Mouse (Mus musculus) embryonic facial prominence, embryonic 15.5 days (tissue): ENCODE measurements at regions not wholly inside any gene's neighbourhood (a gene's known extent, or its start where the extent isn't known, plus 50 kb on each side); places are given as distances from the start of the nearest gene placed in this dataset.

Experiments
- ATAC-seq: fragments of 200-750 bp; cut with Nextera tagmentation; 2 replicates; pipeline ENCODE4 v1.8.0; 2017; ENCODE audit warnings: low read depth, moderate TSS enrichment; ENCODE audit not compliant: insufficient number of reproducible peaks, low FRiP score, low TSS enrichment
- H3K27ac ChIP-seq: fragments of 300-500 bp; sonication (generic); replicated peaks from 2 replicates; pipeline ENCODE4 v1.5.1; 2015; ENCODE audit warnings: mild to moderate bottlenecking, inconsistent platforms
- H3K27me3 ChIP-seq: fragments of 300-500 bp; sonication (generic); 2 replicates; pipeline ENCODE4 v1.6.1; 2015; ENCODE audit warnings: inconsistent platforms
- H3K36me3 ChIP-seq: fragments of 300-500 bp; sonication (generic); 2 replicates; pipeline ENCODE4 v1.6.1; 2015; ENCODE audit warnings: mild to moderate bottlenecking, inconsistent platforms
- H3K4me1 ChIP-seq: fragments of 300-500 bp; sonication (generic); 2 replicates; pipeline ENCODE4 v1.6.1; 2015; ENCODE audit warnings: inconsistent platforms
- H3K4me2 ChIP-seq: fragments of 300-500 bp; sonication (generic); replicated peaks from 2 replicates; pipeline ENCODE4 v1.6.1; 2015; ENCODE audit warnings: mild to moderate bottlenecking, inconsistent platforms
- H3K4me3 ChIP-seq: fragments of 300-500 bp; sonication (generic); replicated peaks from 2 replicates; pipeline ENCODE4 v1.5.1; 2015; ENCODE audit warnings: mild to moderate bottlenecking, inconsistent platforms
- H3K9ac ChIP-seq: fragments of 300-500 bp; sonication (generic); 2 replicates; pipeline ENCODE4 v1.6.1; 2015; ENCODE audit warnings: inconsistent platforms
- H3K9me3 ChIP-seq: fragments of 300-500 bp; sonication (generic); replicated peaks from 2 replicates; pipeline ENCODE4 v1.6.1; 2016; ENCODE audit warnings: inconsistent platforms
- WGBS: fragments of 180-500 bp; shearing (Covaris S2); methylation state at CpG from one replicate; pipeline ENCODE4 v1.1.7; 2015; 5-methylcytosine and 5-hydroxymethylcytosine counted together

DNA sequence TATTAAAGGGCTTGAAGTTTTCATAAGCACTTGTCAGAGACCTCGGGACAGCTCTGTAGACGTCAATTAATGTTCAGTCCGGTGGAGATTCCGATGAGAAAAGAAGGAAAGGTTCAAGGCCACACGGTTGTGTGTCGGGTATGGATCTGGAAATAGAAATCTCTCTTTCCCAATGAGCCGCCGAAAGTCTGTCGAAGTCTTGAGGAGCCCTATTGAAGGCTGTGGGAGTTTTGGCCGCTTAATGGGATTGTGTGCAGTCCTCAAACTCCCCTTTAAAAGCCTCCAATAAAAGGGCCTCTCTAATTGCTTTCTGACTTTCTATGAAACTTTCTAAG, 92.0 kb upstream of the Dio3 start:
- Histone ChIP-seq H3K9me3 (no peaks in the 10 kb centered on the region), H3K27me3 (peaks cover 64% of the 10 kb centered on the region), H3K4me1 (peaks cover 24% of the 10 kb centered on the region), H3K4me2 (no peak overlapping the region), H3K9ac (no peak overlapping the region), H3K27ac (no peak overlapping the region), H3K4me3 (no peak overlapping the region), H3K36me3 (no peaks in the 10 kb centered on the region)
- no peak for ATAC-seq
- WGBS = 19% methylated on average over 10 of the region's 10 CpGs

GRCm38 (mm10) chr12:110187246-110188135, 91.4 kb upstream of the Dio3 start:
- ATAC-seq = no peak
- 4% methylated on average over 49 of the region's 49 CpGs for WGBS
- peak overlapping the region; percentile 39; the same call in 1 of the 2 replicates for H3K4me2 ChIP-seq

GRCm38 (mm10) chr12:110188136-110188631, 90.7 kb upstream of the Dio3 start:
- WGBS = 3% methylated on average over 29 of the region's 29 CpGs

More at GRCm38 (mm10) chr12:110187246-110188135, 91.4 kb upstream of the Dio3 start:
- Histone ChIP-seq H3K9me3 (no peaks in the 10 kb centered on the region), H3K27me3 (peaks cover 69% of the 10 kb centered on the region), H3K4me3 (peak overlapping the region; percentile 21; the same call in 1 of the 2 replicates), H3K27ac (no peak overlapping the region), H3K9ac (no peak overlapping the region), H3K4me1 (peaks cover 24% of the 10 kb centered on the region), H3K36me3 (no peaks in the 10 kb centered on the region)

GRCm38 (mm10) chr12:110188641-110189328, 90.1 kb upstream of the Dio3 start:
- WGBS = 5% methylated on average over 39 of the region's 39 CpGs
- Histone ChIP-seq H3K4me3 (peak overlapping the region; percentile 21), H3K36me3 (no peaks in the 10 kb centered on the region), H3K27me3 (peaks cover 69% of the 10 kb centered on the region), H3K9me3 (no peaks in the 10 kb centered on the region), H3K27ac (no peak overlapping the region), H3K4me2 (peak overlapping the region; percentile 39), H3K9ac (no peak overlapping the region), H3K4me1 (peaks cover 24% of the 10 kb centered on the region)
- no peak for ATAC-seq

More at GRCm38 (mm10) chr12:110188136-110188631, 90.7 kb upstream of the Dio3 start:
- H3K36me3 ChIP-seq = no peaks in the 10 kb centered on the region
- no peaks in the 10 kb centered on the region for H3K9me3 ChIP-seq
- H3K9ac ChIP-seq = no peak overlapping the region
- peak overlapping the region; percentile 21 for H3K4me3 ChIP-seq
- no peak for ATAC-seq
- H3K27me3 ChIP-seq = peaks cover 69% of the 10 kb centered on the region
- peaks cover 24% of the 10 kb centered on the region for H3K4me1 ChIP-seq
- H3K27ac ChIP-seq = no peak overlapping the region
- peak overlapping the region; percentile 39; the same call in 1 of the 2 replicates for H3K4me2 ChIP-seq

- peaks cover 69% of the 10 kb centered on the region for H3K27me3 ChIP-seq
- 1% methylated on average over 19 of the region's 19 CpGs for WGBS
- peak overlapping the region; percentile 21; the same call in 1 of the 2 replicates for H3K4me3 ChIP-seq
- no peak overlapping the region for H3K27ac ChIP-seq
- H3K4me2 ChIP-seq = peak overlapping the region; percentile 39
- no peak overlapping the region for H3K9ac ChIP-seq
- H3K9me3 ChIP-seq = no peaks in the 10 kb centered on the region
- H3K36me3 ChIP-seq = no peaks in the 10 kb centered on the region
- H3K4me1 ChIP-seq = peaks cover 24% of the 10 kb centered on the region
- no peak for ATAC-seq
Measured at GRCm38 (mm10) chr12:110189329-110189642, 89.6 kb upstream of the Dio3 start.

DNA sequence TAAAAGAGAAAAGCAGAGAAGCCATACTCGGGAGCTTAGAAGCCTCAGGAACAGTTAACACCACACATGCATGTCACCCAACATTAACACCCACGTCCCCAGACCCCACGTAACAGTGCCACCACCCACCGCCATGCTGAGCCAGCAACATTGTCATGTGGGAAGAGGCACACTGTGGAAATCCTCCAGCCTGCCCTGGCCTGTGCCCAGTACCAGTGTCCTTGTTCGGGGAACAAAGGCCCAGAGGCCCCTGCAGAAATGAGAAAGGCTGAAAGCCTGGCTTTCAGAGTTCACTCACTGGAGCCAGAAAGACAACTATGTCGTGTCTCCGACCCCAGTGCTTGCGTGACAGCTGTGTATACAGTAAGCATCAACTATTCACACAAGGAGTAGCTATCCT, 86.7 kb upstream of the Dio3 start:
- H3K4me2 ChIP-seq = no peak overlapping the region
- H3K4me1 ChIP-seq = peaks cover 23% of the 10 kb centered on the region
- H3K27me3 ChIP-seq = peaks cover 51% of the 10 kb centered on the region
- H3K36me3 ChIP-seq = no peaks in the 10 kb centered on the region
- H3K4me3 ChIP-seq = no peak overlapping the region
- no peak overlapping the region for H3K9ac ChIP-seq
- ATAC-seq = no peak
- no peaks in the 10 kb centered on the region for H3K9me3 ChIP-seq
- no peak overlapping the region for H3K27ac ChIP-seq
- WGBS = 78% methylated on average over 8 of the region's 8 CpGs

DNA sequence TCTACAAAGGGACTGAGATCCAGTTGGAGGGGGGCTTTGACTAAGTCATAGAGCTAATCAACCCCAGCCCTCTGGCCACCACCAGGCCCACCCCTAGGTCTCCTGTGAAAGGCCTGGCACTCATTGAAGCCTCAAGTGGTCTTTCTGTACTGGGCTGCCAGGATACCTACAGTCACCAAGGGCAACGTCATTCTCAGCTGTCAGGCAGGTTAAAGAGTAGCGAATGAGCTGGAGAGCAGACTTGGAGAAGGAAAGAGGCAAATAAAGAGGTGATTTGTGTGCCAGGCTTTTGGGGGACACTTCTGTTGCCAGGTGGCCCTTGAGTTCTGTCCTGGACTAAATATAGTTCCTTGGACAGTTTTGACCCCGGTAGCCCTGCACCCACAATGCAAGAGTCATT, 81.5 kb upstream of the Dio3 start:
- H3K4me2 ChIP-seq = no peak overlapping the region
- no peak overlapping the region for H3K9ac ChIP-seq
- H3K4me1 ChIP-seq = no peaks in the 10 kb centered on the region
- 80% methylated on average over 3 of the region's 3 CpGs for WGBS
- H3K27me3 ChIP-seq = peaks cover 6% of the 10 kb centered on the region; the same call in 1 of the 2 replicates
- H3K36me3 ChIP-seq = no peaks in the 10 kb centered on the region
- H3K4me3 ChIP-seq = no peak overlapping the region
- no peak for ATAC-seq
- no peak overlapping the region for H3K27ac ChIP-seq
- no peaks in the 10 kb centered on the region for H3K9me3 ChIP-seq

- Histone ChIP-seq H3K4me1 (no peaks in the 10 kb centered on the region), H3K27ac (no peak overlapping the region), H3K36me3 (no peaks in the 10 kb centered on the region), H3K4me3 (no peak overlapping the region), H3K4me2 (no peak overlapping the region), H3K27me3 (no peaks in the 10 kb centered on the region), H3K9me3 (no peaks in the 10 kb centered on the region), H3K9ac (no peak overlapping the region)
- ATAC-seq = no peak
- 90% methylated on average over 7 of the region's 7 CpGs for WGBS
Measured at GRCm38 (mm10) chr12:110200471-110200870, 78.4 kb upstream of the Dio3 start.

GRCm38 (mm10) chr12:110200887-110201286, 78.0 kb upstream of the Dio3 start:
- 88% methylated on average over 4 of the region's 4 CpGs for WGBS
- H3K4me1 ChIP-seq = no peaks in the 10 kb centered on the region
- no peaks in the 10 kb centered on the region for H3K9me3 ChIP-seq
- H3K27me3 ChIP-seq = no peaks in the 10 kb centered on the region
- no peak overlapping the region for H3K9ac ChIP-seq
- no peak overlapping the region for H3K4me3 ChIP-seq
- H3K36me3 ChIP-seq = no peaks in the 10 kb centered on the region
- no peak for ATAC-seq
- H3K27ac ChIP-seq = no peak overlapping the region
- no peak overlapping the region for H3K4me2 ChIP-seq

GRCm38 (mm10) chr12:110203271-110204014, 75.4 kb upstream of the Dio3 start:
- Histone ChIP-seq H3K9me3 (no peaks in the 10 kb centered on the region), H3K36me3 (no peaks in the 10 kb centered on the region), H3K4me3 (no peak overlapping the region), H3K4me2 (no peak overlapping the region), H3K27me3 (no peaks in the 10 kb centered on the region; the same call in 1 of the 2 replicates), H3K4me1 (peaks cover 10% of the 10 kb centered on the region; the same call in 1 of the 2 replicates), H3K27ac (no peak overlapping the region), H3K9ac (no peak overlapping the region)
- ATAC-seq = no peak
- WGBS = 56% methylated on average over 13 of the region's 13 CpGs
